Mouse (Mus musculus) forebrain, embryonic 11.5 days (tissue): ENCODE data around the gene Tead3. TPM values are rescaled to one million over a fixed set of nuclear protein-coding genes. Genes with fewer than 3 reads are reported as not detected.

ENCODE experiments used
- ATAC-seq: fragments of 200-750 bp; cut with Nextera tagmentation; replicated peaks from 2 replicates; pipeline ENCODE4 v1.8.0; 2017; ENCODE audit warnings: moderate TSS enrichment; ENCODE audit not compliant: low FRiP score
- DNase-seq: peaks from one replicate; pipeline ENCODE4 v3.0.0-alpha.2; 2017; ENCODE audit warnings: low spot score
- H3K27ac ChIP-seq: fragments of 300-500 bp; sonication (generic); 2 replicates; pipeline ENCODE4 v1.5.1; 2014; ENCODE audit warnings: low read depth, low read length
- H3K27me3 ChIP-seq: fragments of 300-500 bp; sonication (generic); 2 replicates; pipeline ENCODE4 v1.6.1; 2014; ENCODE audit warnings: mild to moderate bottlenecking, low read length, mixed read lengths; ENCODE audit not compliant: control insufficient read depth, insufficient read depth
- H3K36me3 ChIP-seq: fragments of 300-500 bp; sonication (generic); 2 replicates; pipeline ENCODE4 v1.6.1; 2014; ENCODE audit warnings: mild to moderate bottlenecking, low read length, moderate library complexity, mixed read lengths; ENCODE audit not compliant: control insufficient read depth, insufficient read depth
- H3K4me1 ChIP-seq: fragments of 300-500 bp; sonication (generic); replicated peaks from 2 replicates; pipeline ENCODE4 v1.6.1; 2014; ENCODE audit warnings: low read length, mixed read lengths; ENCODE audit not compliant: control insufficient read depth, insufficient read depth
- H3K4me2 ChIP-seq: fragments of 300-500 bp; sonication (generic); 2 replicates; pipeline ENCODE4 v1.6.1; 2014; ENCODE audit warnings: low read depth, mild to moderate bottlenecking, low read length, moderate library complexity, mixed read lengths; ENCODE audit not compliant: severe bottlenecking
- H3K4me3 ChIP-seq: fragments of 300-500 bp; sonication (generic); 2 replicates; pipeline ENCODE4 v1.5.1; 2014; ENCODE audit warnings: low read depth, low read length
- H3K9ac ChIP-seq: fragments of 300-500 bp; sonication (generic); 2 replicates; pipeline ENCODE4 v1.6.1; 2014; ENCODE audit warnings: low read length
- H3K9me3 ChIP-seq: fragments of 300-500 bp; sonication (generic); 2 replicates; pipeline ENCODE4 v1.6.1; 2016; ENCODE audit warnings: low read length, mixed read lengths; ENCODE audit not compliant: control insufficient read depth
- WGBS: fragments of 180-500 bp; shearing (Covaris S2); extraction: QIAGEN DNeasy Blood & Tissue Kit; methylation state at CpG from one replicate; pipeline ENCODE4 v1.1.7; 2014; 5-methylcytosine and 5-hydroxymethylcytosine counted together
- polyA plus RNA-seq: library from polyadenylated mRNA; unstranded; fragments of >200 nt; fragmentation: Nextera tagmentation; extraction: Ambion mirVana; gene quantifications from 2 replicates; pipeline ENCODE4 v1.2.1, GENCODE M21; 2014

Tead3 gene
- 5.6 and 5.8 TPM in 2 replicates for polyA plus RNA-seq

DNA sequence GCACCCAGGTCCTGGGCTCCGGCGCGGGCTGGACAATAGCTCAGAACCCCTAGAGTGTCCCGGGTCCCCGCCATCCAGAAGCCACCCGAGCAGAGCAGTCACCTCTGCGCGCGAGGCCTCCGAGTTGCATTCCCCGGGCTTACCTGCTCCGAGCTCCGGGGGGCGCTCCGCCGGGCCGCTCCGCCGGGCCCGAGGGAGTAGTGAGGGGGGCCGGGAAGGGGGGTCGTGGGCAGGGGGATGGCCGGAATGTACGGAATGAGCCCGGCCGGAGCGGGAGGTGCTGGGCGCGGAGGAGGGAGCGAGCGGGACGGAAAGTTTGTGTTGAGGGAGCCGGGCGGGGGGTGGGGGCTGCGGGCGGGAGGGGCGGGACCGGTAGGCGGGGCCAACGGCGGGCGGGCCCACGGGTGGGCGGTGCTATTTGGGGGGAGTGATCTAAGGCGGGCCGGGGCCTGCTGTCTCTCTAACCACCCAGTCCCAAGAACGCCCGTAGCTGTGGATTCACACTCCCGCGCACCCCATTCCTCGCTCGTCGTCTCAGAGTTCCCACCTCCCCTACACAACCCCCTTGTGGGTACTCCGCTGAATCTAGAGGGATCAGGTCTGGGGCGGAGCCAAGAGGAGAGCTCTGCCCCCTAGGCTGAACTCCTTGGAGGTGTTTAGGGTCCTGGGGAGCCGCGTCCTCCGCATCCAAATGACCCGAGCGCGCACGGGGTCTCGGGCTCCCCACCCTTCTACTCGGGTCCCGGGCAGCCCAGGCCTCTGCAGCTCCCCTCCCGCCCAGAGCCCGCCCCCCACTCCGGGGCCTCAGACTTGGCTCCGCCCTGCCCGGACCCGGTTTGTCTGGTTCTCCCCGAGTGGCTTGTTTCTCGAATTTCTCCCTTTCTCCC is at the start of gene Tead3:
TSS of gene Tead3 (minus strand) at position 352 of the 887 bp plus-strand sequence.
- ATAC-seq (peak; percentile 83), DNase-seq (peak; percentile 95)
- H3K27me3 ChIP-seq = peaks cover 12% of the 10 kb centered on the region
- WGBS = under 1% methylated on average over 65 of the region's 73 CpGs
- H3K27ac ChIP-seq = peak within 1 kb of the TSS; percentile 57
- no peaks in the 10 kb centered on the region for H3K9me3 ChIP-seq
- peak within 1 kb of the TSS; percentile 70 for H3K4me3 ChIP-seq
- H3K4me2 ChIP-seq = peak within 1 kb of the TSS; percentile 90
- peaks cover 10% of the 10 kb centered on the region for H3K4me1 ChIP-seq
- H3K9ac ChIP-seq = peak within 1 kb of the TSS; percentile 83
- H3K36me3 ChIP-seq = no peaks in the 10 kb centered on the region

DNA sequence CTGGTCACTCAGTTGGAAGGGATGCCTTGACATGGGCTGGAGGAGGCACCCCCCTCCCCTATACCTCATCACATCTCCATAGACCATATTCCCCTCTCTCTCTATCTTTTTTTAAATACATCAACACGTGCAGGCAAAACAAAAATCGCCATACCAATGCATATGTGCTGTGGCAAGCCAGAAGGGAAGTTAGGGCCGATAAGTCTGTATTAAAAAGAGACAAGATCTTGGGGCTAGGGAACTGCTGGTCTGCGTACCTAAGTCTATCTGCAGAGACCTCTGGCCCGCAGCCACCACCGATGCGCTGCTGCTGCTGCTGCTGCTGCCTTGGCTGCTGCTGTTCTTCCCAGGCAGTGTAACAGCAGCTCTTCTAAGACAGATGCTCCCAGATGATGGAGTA is 44.4 kb upstream of the Tead3 start:
- H3K27ac ChIP-seq = no peak overlapping the region
- ATAC-seq (no peak), DNase-seq (no peak)
- WGBS = 84% methylated on average over 7 of the region's 7 CpGs
- no peaks in the 10 kb centered on the region for H3K9me3 ChIP-seq
- no peak overlapping the region for H3K4me2 ChIP-seq
- no peaks in the 10 kb centered on the region for H3K36me3 ChIP-seq
- no peak overlapping the region for H3K9ac ChIP-seq
- H3K27me3 ChIP-seq = no peaks in the 10 kb centered on the region
- H3K4me1 ChIP-seq = no peaks in the 10 kb centered on the region
- no peak overlapping the region for H3K4me3 ChIP-seq

DNA sequence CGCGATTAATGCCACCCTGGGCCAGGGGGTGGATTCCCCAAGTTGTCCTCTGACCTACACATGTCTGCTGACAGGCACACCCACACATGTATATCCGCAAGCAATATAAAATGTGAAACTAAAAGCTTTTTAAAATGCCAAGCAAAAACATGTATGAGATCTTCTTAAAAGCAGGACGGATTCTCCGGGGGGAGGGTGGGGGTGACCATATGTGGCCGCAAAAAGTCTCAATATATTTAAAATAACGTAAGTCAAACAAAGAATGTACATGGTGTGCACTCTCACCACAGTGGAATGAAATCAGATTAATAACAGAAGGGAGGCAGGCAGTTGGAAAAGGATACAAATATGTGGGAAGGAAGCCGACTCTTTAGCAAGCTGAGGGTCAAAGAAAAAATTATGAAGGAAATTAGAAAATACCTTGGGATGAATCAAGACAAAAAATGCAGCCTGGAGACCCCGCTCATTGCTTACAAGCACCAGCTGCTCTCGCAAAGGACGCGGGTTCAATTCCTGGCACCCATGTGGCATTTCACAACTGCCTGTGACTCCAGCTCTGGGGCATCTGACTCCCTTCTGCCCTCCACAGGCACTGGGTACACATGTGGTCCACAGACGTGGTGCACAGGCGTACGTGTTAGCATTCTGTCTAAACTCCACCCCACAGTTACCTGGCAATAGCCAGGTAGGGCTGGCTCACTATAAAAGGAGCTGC is 43.6 kb upstream of the Tead3 start:
- H3K36me3 ChIP-seq = no peaks in the 10 kb centered on the region
- ATAC-seq = no peak
- WGBS = 88% methylated on average over 15 of the region's 15 CpGs

DNA sequence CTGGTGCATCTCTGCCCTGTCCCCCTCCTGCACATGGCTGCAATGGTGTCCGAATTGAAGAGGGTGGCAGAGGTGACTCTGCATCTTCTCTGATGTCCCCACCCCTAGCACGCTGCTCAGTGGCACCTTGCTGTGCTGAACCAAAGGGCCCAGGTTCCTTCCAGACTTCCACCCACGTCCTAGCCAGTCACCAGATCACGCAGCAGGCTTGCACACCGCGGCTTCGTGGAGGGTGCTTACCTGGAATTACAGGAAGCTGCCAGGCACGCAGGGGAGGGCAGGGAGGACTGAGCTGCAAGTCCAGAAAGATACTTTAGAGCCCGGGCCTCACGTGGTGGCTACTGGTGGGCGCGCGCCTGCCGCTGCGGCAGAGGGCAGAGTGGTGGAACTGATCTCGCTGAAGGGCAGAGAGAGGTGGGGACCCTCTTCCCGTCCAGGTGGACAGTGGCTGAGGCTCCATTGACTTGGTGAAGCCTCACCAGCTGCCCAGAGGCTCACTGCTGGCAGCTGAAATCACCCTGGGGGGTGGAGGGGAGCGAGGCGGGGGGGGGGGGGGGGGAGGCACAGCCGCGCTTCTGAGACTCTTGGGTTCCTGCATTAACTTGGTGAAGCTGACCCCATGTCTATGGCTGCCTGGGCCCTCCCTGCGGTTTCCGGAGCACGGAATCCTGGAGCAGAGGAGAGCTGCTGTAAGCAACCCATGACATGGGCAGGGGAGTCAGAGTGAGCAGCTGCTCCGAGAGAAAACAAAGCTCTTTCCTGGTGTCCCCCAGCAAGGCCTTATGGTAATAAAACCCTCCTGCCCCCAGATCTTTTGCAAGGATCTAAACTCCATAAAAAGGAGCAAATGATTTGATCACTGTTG is 41.2 kb upstream of the Tead3 start:
- ATAC-seq = no peak

More for the DNA sequence above, 43.6 kb upstream of the Tead3 start:
- H3K4me1 ChIP-seq = no peaks in the 10 kb centered on the region
- H3K4me3 ChIP-seq = no peak overlapping the region
- no peaks in the 10 kb centered on the region for H3K27me3 ChIP-seq
- H3K4me2 ChIP-seq = no peak overlapping the region
- DNase-seq = no peak
- H3K9ac ChIP-seq = no peak overlapping the region
- no peak overlapping the region for H3K27ac ChIP-seq
- no peaks in the 10 kb centered on the region for H3K9me3 ChIP-seq

DNA sequence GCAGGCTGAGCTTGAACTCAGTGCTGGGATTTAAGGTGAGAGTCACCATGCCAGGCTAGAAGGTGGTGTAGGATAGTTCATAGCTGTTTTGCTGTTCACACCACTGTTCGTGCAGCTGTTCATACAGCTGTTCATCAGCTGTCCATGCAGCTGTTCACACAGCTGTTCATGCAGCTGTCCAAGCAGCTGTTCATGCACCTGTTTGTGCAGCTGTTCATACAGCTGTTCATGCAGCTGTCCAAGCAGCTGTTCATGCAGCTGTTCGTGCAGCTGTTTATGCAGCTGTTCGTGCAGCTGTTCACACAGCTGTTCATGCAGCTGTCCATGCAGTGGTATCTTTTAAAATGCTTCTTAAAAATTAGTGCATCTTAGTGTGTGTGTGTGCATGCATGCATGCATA is 37.9 kb upstream of the Tead3 start:
- no peak for DNase-seq
- H3K4me2 ChIP-seq = no peak overlapping the region

More for the DNA sequence above, 41.2 kb upstream of the Tead3 start:
- WGBS = 10% methylated on average over 24 of the region's 25 CpGs
- Histone ChIP-seq H3K9ac (no peak overlapping the region), H3K4me1 (no peaks in the 10 kb centered on the region), H3K9me3 (no peaks in the 10 kb centered on the region), H3K4me3 (no peak overlapping the region), H3K27me3 (peaks cover 2% of the 10 kb centered on the region; the same call in 1 of the 2 replicates), H3K36me3 (no peaks in the 10 kb centered on the region), H3K4me2 (0 out of 2 replicates have a peak overlapping the region, but pooled peaks have one; percentile 11), H3K27ac (no peak overlapping the region)
- DNase-seq = no peak

DNA sequence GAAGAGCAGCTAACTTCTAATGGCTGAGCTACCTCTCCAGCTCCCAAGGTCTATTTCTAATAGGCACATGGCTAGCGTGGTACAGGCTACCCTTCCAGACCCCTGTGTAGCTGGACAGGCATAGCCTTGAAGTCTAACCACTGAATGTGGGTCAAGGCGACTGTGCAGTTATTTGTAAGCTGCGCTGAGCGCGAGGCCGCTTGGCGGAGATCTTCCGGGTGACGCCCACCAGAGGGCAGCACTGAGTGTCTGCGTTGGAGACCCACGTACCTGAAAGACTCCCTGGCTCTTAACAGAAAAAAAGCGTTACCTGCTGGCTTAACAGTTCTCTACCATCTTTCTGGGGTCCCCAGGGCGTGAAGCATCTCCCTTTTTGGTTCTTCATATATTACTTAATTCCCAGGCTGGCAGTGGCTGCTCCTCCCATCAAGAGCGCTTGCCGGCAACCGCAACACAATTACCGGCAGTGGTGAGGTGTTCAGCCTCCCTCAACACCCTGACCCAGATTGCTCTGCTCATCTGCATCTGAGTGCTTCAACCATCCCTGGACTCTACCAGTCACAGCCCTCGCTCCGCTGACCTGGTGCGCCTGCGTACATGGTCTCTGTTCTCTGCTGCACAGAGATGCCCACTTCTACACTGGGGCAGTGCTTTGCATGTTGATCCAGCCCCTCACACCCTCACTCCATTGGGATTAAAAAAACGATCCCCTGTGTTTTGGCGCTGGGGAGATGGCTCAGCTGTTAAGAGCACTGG is 35.7 kb upstream of the Tead3 start:
- ATAC-seq = no peak
- Histone ChIP-seq H3K4me2 (peak overlapping the region; percentile 35; the same call in 1 of the 2 replicates), H3K4me1 (no peaks in the 10 kb centered on the region), H3K36me3 (no peaks in the 10 kb centered on the region), H3K9me3 (no peaks in the 10 kb centered on the region), H3K27ac (no peak overlapping the region), H3K9ac (no peak overlapping the region), H3K27me3 (peaks cover 2% of the 10 kb centered on the region; the same call in 1 of the 2 replicates), H3K4me3 (no peak overlapping the region; the same call in 1 of the 2 replicates)
- peak; percentile 92 for DNase-seq
- 3% methylated on average over 23 of the region's 23 CpGs for WGBS

More for the DNA sequence above, 37.9 kb upstream of the Tead3 start:
- WGBS = 93% methylated on average over 3 of the region's 3 CpGs
- H3K27me3 ChIP-seq = peaks cover 2% of the 10 kb centered on the region; the same call in 1 of the 2 replicates
- no peaks in the 10 kb centered on the region for H3K4me1 ChIP-seq
- H3K36me3 ChIP-seq = no peaks in the 10 kb centered on the region
- no peak overlapping the region for H3K9ac ChIP-seq
- no peaks in the 10 kb centered on the region for H3K9me3 ChIP-seq
- H3K4me3 ChIP-seq = no peak overlapping the region
- no peak overlapping the region for H3K27ac ChIP-seq
- no peak for ATAC-seq

DNA sequence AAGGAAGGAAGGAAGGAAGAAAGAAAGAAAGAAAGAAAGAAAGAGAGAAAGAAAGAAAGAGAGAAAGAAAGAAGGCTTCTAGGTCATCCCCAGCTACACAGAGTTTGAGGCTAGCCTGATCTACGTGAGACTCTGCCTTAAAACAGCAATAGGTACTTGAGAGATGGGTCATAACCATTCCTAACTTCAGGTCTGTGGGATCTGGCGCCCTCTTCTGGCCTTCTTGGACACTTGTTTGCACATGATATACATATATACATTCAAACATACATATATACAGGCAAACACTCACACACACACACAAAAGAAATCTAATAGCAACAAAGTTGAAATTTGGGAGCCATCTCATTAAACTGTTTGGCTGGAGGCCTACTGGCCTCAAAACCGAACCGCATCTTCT is 33.7 kb upstream of the Tead3 start:
- ATAC-seq = no peak
- H3K36me3 ChIP-seq = no peaks in the 10 kb centered on the region
- 66% methylated on average over 4 of the region's 4 CpGs for WGBS

More for the DNA sequence above, 33.7 kb upstream of the Tead3 start:
- peaks cover 2% of the 10 kb centered on the region; the same call in 1 of the 2 replicates for H3K27me3 ChIP-seq
- H3K4me3 ChIP-seq = no peak overlapping the region
- no peak overlapping the region for H3K4me2 ChIP-seq
- no peak overlapping the region for H3K9ac ChIP-seq
- H3K27ac ChIP-seq = no peak overlapping the region
- no peak for DNase-seq
- no peaks in the 10 kb centered on the region for H3K9me3 ChIP-seq
- H3K4me1 ChIP-seq = 0 out of 2 replicates have a peak, but pooled peaks cover 3% of the 10 kb centered on the region
